Mouse (Mus musculus): Measurements from ENCODE around the gene Eloa. TPM values are rescaled to one million over a fixed set of nuclear protein-coding genes. Genes with fewer than 3 reads are reported as not detected.

Eloa gene
- total RNA-seq, 1 experiment = 21.4 TPM

GRCm38 (mm10) chr4:135955886-135956285 is 65.7 kb downstream of the Eloa start:
- DNase-seq (ENCODE audit: low read depth, low spot score) = no peak
- Histone ChIP-seq H3K4me1 (ENCODE audit: control insufficient read depth in 2 of 2, insufficient read depth in 2 of 2, low read length in 2 of 2, poor library complexity in 1 of 2) (peaks cover 0 to 10% of the 10 kb centered on the region in 2 experiments; a peak in 2 of 4 replicates), H3K4me3 (ENCODE audit: insufficient read depth in 1 of 2, low read depth in 1 of 2, low read length in 2 of 2, poor library complexity in 1 of 2, severe bottlenecking in 1 of 2) (no peak overlapping the region), H3K9me3 (ENCODE audit: control insufficient read depth, insufficient read depth, low read depth, low read length) (no peaks in the 10 kb centered on the region), H3K27ac (ENCODE audit: insufficient read depth, low read depth, low read length, poor library complexity, severe bottlenecking) (no peak overlapping the region), H3K36me3 (ENCODE audit: control insufficient read depth, insufficient read depth, low read length, poor library complexity, severe bottlenecking) (peaks cover 1% of the 10 kb centered on the region; the same call in 1 of the 2 replicates), H3K9ac (ENCODE audit: insufficient read depth, low read depth, low read length, poor library complexity, severe bottlenecking) (no peak overlapping the region)
- in situ Hi-C loops (cut with MboI; ENCODE audit: low sequenced_read_pairs in 2 of 2, unreplicated experiment in 2 of 2) = no loop called here
- TF ChIP-seq MAFK (IDR thresholded peaks at IDR 0.05; ENCODE audit: insufficient read depth, low read depth, low read length) (no peak), ZNF384 (IDR thresholded peaks at IDR 0.05; ENCODE audit: low read depth, low read length) (no peak), ZC3H11A (IDR thresholded peaks at IDR 0.05; ENCODE audit: borderline replicate concordance, low read depth, low read length) (no peak), CHD2 (IDR thresholded peaks at IDR 0.05; ENCODE audit: low read depth, low read length) (no peak), HCFC1 (IDR thresholded peaks at IDR 0.05; ENCODE audit: borderline replicate concordance, insufficient read depth, low read length) (no peak)

GRCm38 (mm10) chr4:135954241-135954640 is 67.3 kb downstream of the Eloa start:
- H3K36me3 ChIP-seq (ENCODE audit: control insufficient read depth, insufficient read depth, low read length, poor library complexity, severe bottlenecking) = peaks cover 1% of the 10 kb centered on the region; the same call in 1 of the 2 replicates
- peaks cover 0 to 12% of the 10 kb centered on the region in 2 experiments; a peak in 2 of 4 replicates for H3K4me1 ChIP-seq (ENCODE audit: control insufficient read depth in 2 of 2, insufficient read depth in 2 of 2, low read length in 2 of 2, poor library complexity in 1 of 2)
- in situ Hi-C loops (cut with MboI; ENCODE audit: low sequenced_read_pairs in 2 of 2, unreplicated experiment in 2 of 2) = no loop called here
- DNase-seq (ENCODE audit: low read depth, low spot score) = no peak
- H3K9ac ChIP-seq (ENCODE audit: insufficient read depth, low read depth, low read length, poor library complexity, severe bottlenecking) = no peak overlapping the region
- no peak overlapping the region for H3K4me3 ChIP-seq (ENCODE audit: insufficient read depth in 1 of 2, low read depth in 1 of 2, low read length in 2 of 2, poor library complexity in 1 of 2, severe bottlenecking in 1 of 2)
- TF ChIP-seq HCFC1 (IDR thresholded peaks at IDR 0.05; ENCODE audit: borderline replicate concordance, insufficient read depth, low read length) (no peak), ZC3H11A (IDR thresholded peaks at IDR 0.05; ENCODE audit: borderline replicate concordance, low read depth, low read length) (0 out of 2 replicates have a peak, but pooled peaks have one; percentile 4)
- no peaks in the 10 kb centered on the region for H3K9me3 ChIP-seq (ENCODE audit: control insufficient read depth, insufficient read depth, low read depth, low read length)
- H3K27ac ChIP-seq (ENCODE audit: insufficient read depth, low read depth, low read length, poor library complexity, severe bottlenecking) = no peak overlapping the region

Other genes starting within 250 kb of the Eloa start
- gene Srsf10, start 166.0 kb downstream of the Eloa start, total RNA-seq (2012; rRNA removed) = 167 and 178 TPM in 2 replicates
- gene Pnrc2, start 147.9 kb downstream of the Eloa start, total RNA-seq (2012; rRNA removed) = 27.6 and 35.4 TPM in 2 replicates
- 0.04 and 0.05 TPM in 2 replicates for gene Cnr2, start 126.4 kb downstream of the Eloa start, total RNA-seq (2012; rRNA removed)
- 69.8 and 124 TPM in 2 replicates for gene Fuca1, start 101.0 kb downstream of the Eloa start, total RNA-seq (2012; rRNA removed)
- gene Hmgcl, start 75.3 kb downstream of the Eloa start, total RNA-seq (2012; rRNA removed) = 15.6 and 17.4 TPM in 2 replicates
- 31.1 and 33.0 TPM in 2 replicates for gene Gale, start 58.0 kb downstream of the Eloa start, total RNA-seq (2012; rRNA removed)
- 23.8 and 33.0 TPM in 2 replicates for gene Lypla2, start 49.1 kb downstream of the Eloa start, total RNA-seq (2012; rRNA removed)
- gene Pithd1, start 34.5 kb downstream of the Eloa start, total RNA-seq (2012; rRNA removed) = 35.3 and 41.6 TPM in 2 replicates
- 1,283 and 1,442 TPM in 2 replicates for gene Rpl11, start 31.7 kb upstream of the Eloa start, total RNA-seq (2012; rRNA removed)
- 78.8 and 126 TPM in 2 replicates for gene Id3, start 121.7 kb upstream of the Eloa start, total RNA-seq (2012; rRNA removed)
- gene E2f2, start 150.6 kb upstream of the Eloa start, total RNA-seq (2012; rRNA removed) = 7.5 and 9.8 TPM in 2 replicates
- gene Asap3, start 184.6 kb upstream of the Eloa start, total RNA-seq (2012; rRNA removed) = 4.7 and 8.1 TPM in 2 replicates
- 75.1 and 104 TPM in 2 replicates for gene Tcea3, start 226.0 kb upstream of the Eloa start, total RNA-seq (2012; rRNA removed)

Data from ES-E14 (cell line).